Mouse (Mus musculus): ENCODE results near the gene Aqp1. TPM values are rescaled to one million over a fixed set of nuclear protein-coding genes. Genes with fewer than 3 reads are reported as not detected.

The Aqp1 gene
- polyA plus RNA-seq, 1 experiment: 310 TPM

- TF ChIP-seq POLR2A (IDR thresholded peaks at IDR 0.05; ENCODE audit: low read depth, low read length) (no peak), CTCF (IDR thresholded peaks at IDR 0.05; ENCODE audit: extremely low read depth, insufficient read length, insufficient replicate concordance, low read depth, low read length) (no peak)
- Histone ChIP-seq H3K36me3 (ENCODE audit: control insufficient read depth, insufficient read depth, low read length) (no peaks in the 10 kb centered on the region), H3K27ac (ENCODE audit: insufficient read depth, low read depth, low read length) (peak overlapping the region; percentile 66), H3K4me1 (ENCODE audit: control insufficient read depth, insufficient read depth, insufficient read length, low read length) (peaks cover 20% of the 10 kb centered on the region), H3K27me3 (ENCODE audit: control insufficient read depth, insufficient read depth, low read length) (no peaks in the 10 kb centered on the region), H3K4me3 (ENCODE audit: low read depth, low read length) (no peak overlapping the region)
- 30% methylated on average over 5 of the region's 5 CpGs for WGBS
Measured at GRCm38 (mm10) chr6:55356976-55357635, 20.9 kb downstream of the Aqp1 start.

GRCm38 (mm10) chr6:55357636-55358031, 21.4 kb downstream of the Aqp1 start:
- H3K27ac ChIP-seq (ENCODE audit: insufficient read depth, low read depth, low read length): peak overlapping the region; percentile 66
- H3K27me3 ChIP-seq (ENCODE audit: control insufficient read depth, insufficient read depth, low read length): no peaks in the 10 kb centered on the region
- H3K4me3 ChIP-seq (ENCODE audit: low read depth, low read length): no peak overlapping the region
- H3K4me1 ChIP-seq (ENCODE audit: control insufficient read depth, insufficient read depth, insufficient read length, low read length): peaks cover 20% of the 10 kb centered on the region
- TF ChIP-seq POLR2A (IDR thresholded peaks at IDR 0.05; ENCODE audit: low read depth, low read length) (no peak), CTCF (IDR thresholded peaks at IDR 0.05; ENCODE audit: extremely low read depth, insufficient read length, insufficient replicate concordance, low read depth, low read length) (no peak)
- 9% methylated on average over 6 of the region's 6 CpGs for WGBS
- H3K36me3 ChIP-seq (ENCODE audit: control insufficient read depth, insufficient read depth, low read length): no peaks in the 10 kb centered on the region

- Histone ChIP-seq H3K27me3 (ENCODE audit: control insufficient read depth, insufficient read depth, low read length) (no peaks in the 10 kb centered on the region), H3K4me3 (ENCODE audit: low read depth, low read length) (no peak overlapping the region), H3K27ac (ENCODE audit: insufficient read depth, low read depth, low read length) (no peak overlapping the region), H3K36me3 (ENCODE audit: control insufficient read depth, insufficient read depth, low read length) (no peaks in the 10 kb centered on the region), H3K4me1 (ENCODE audit: control insufficient read depth, insufficient read depth, insufficient read length, low read length) (peaks cover 20% of the 10 kb centered on the region)
- TF ChIP-seq CTCF (IDR thresholded peaks at IDR 0.05; ENCODE audit: extremely low read depth, insufficient read length, insufficient replicate concordance, low read depth, low read length) (peak; percentile 68; the same call in 1 of the 2 replicates), POLR2A (IDR thresholded peaks at IDR 0.05; ENCODE audit: low read depth, low read length) (no peak)
- 11% methylated on average over 2 of the region's 2 CpGs for WGBS
Measured at GRCm38 (mm10) chr6:55358731-55359143, 22.5 kb downstream of the Aqp1 start.

DNA sequence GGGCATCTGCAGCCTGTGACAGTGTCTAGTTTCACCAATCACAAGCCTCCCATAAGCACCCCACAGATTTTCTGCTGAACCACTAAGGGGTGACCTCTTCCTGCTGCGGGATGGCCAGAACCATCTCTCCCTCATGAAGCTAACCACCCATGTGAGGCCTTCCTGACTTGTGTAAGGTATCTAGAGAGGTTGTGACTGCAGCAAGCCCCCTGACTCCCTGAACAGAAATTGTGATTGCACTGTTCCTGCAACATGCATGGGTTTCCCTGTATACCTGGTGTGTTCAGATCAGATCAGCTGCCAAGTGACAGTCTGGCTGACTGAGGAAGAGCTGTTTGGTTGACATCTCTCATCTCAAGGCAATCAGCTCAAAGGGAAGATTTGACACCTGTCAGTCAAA, 26.4 kb downstream of the Aqp1 start:
- H3K4me1 ChIP-seq (ENCODE audit: control insufficient read depth, insufficient read depth, insufficient read length, low read length): peaks cover 4% of the 10 kb centered on the region; the same call in 1 of the 2 replicates
- H3K27ac ChIP-seq (ENCODE audit: insufficient read depth, low read depth, low read length): no peak overlapping the region
- no peak for TF ChIP-seq POLR2A (IDR thresholded peaks at IDR 0.05; ENCODE audit: low read depth, low read length)
- TF ChIP-seq CTCF (IDR thresholded peaks at IDR 0.05; ENCODE audit: extremely low read depth, insufficient read length, insufficient replicate concordance, low read depth, low read length): no peak
- 81% methylated on average over 1 of the region's 1 CpGs for WGBS
- no peaks in the 10 kb centered on the region for H3K27me3 ChIP-seq (ENCODE audit: control insufficient read depth, insufficient read depth, low read length)
- H3K36me3 ChIP-seq (ENCODE audit: control insufficient read depth, insufficient read depth, low read length): no peaks in the 10 kb centered on the region
- no peak overlapping the region for H3K4me3 ChIP-seq (ENCODE audit: low read depth, low read length)

- no peak for TF ChIP-seq CTCF (IDR thresholded peaks at IDR 0.05; ENCODE audit: extremely low read depth, insufficient read length, insufficient replicate concordance, low read depth, low read length)
- TF ChIP-seq POLR2A (IDR thresholded peaks at IDR 0.05; ENCODE audit: low read depth, low read length): no peak
Measured at GRCm38 (mm10) chr6:55367126-55367525, 30.9 kb downstream of the Aqp1 start.

GRCm38 (mm10) chr6:55370831-55371230, 34.6 kb downstream of the Aqp1 start:
- no peaks in the 10 kb centered on the region for H3K4me1 ChIP-seq (ENCODE audit: control insufficient read depth, insufficient read depth, insufficient read length, low read length)
- no peak overlapping the region for H3K27ac ChIP-seq (ENCODE audit: insufficient read depth, low read depth, low read length)
- 85% methylated on average over 6 of the region's 6 CpGs for WGBS
- no peak overlapping the region for H3K4me3 ChIP-seq (ENCODE audit: low read depth, low read length)
- no peaks in the 10 kb centered on the region for H3K36me3 ChIP-seq (ENCODE audit: control insufficient read depth, insufficient read depth, low read length)
- no peaks in the 10 kb centered on the region for H3K27me3 ChIP-seq (ENCODE audit: control insufficient read depth, insufficient read depth, low read length)
- TF ChIP-seq CTCF (IDR thresholded peaks at IDR 0.05; ENCODE audit: extremely low read depth, insufficient read length, insufficient replicate concordance, low read depth, low read length) (no peak), POLR2A (IDR thresholded peaks at IDR 0.05; ENCODE audit: low read depth, low read length) (no peak)

More at GRCm38 (mm10) chr6:55367126-55367525, 30.9 kb downstream of the Aqp1 start:
- Histone ChIP-seq H3K27me3 (ENCODE audit: control insufficient read depth, insufficient read depth, low read length) (no peaks in the 10 kb centered on the region), H3K36me3 (ENCODE audit: control insufficient read depth, insufficient read depth, low read length) (no peaks in the 10 kb centered on the region), H3K27ac (ENCODE audit: insufficient read depth, low read depth, low read length) (no peak overlapping the region), H3K4me1 (ENCODE audit: control insufficient read depth, insufficient read depth, insufficient read length, low read length) (no peaks in the 10 kb centered on the region), H3K4me3 (ENCODE audit: low read depth, low read length) (no peak overlapping the region)

DNA sequence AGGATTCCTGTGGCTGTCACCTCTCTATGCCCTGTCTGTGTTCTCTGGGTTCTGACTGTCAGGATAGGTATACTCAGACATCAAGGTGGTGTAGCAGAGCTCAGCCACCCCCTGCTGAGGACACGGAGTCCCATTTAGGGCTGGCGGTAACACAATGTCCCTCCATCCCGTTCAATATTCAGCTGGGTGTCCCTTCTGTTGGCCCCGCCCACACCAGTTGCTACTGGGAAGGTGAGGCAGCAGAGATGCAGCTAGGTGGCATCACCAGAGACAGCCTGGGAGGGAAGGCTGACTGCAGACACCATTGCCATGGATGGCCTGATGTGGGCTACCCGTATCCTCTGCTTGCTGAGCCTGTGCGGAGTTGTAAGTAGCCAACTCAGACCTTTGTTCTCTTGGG, 39.8 kb downstream of the Aqp1 start, which contains the start of gene Ghrhr:
TSS of gene Ghrhr (plus strand) at position 220 of the 400 bp plus-strand sequence.
- 74% methylated on average over 6 of the region's 6 CpGs for WGBS
- H3K4me3 ChIP-seq (ENCODE audit: low read depth, low read length): no peak within 1 kb of the TSS
- no peaks in the 10 kb centered on the region for H3K36me3 ChIP-seq (ENCODE audit: control insufficient read depth, insufficient read depth, low read length)
- H3K27ac ChIP-seq (ENCODE audit: insufficient read depth, low read depth, low read length): no peak within 1 kb of the TSS
- no peak for TF ChIP-seq CTCF (IDR thresholded peaks at IDR 0.05; ENCODE audit: extremely low read depth, insufficient read length, insufficient replicate concordance, low read depth, low read length)
- no peak for TF ChIP-seq POLR2A (IDR thresholded peaks at IDR 0.05; ENCODE audit: low read depth, low read length)
- H3K4me1 ChIP-seq (ENCODE audit: control insufficient read depth, insufficient read depth, insufficient read length, low read length): no peaks in the 10 kb centered on the region
- no peaks in the 10 kb centered on the region for H3K27me3 ChIP-seq (ENCODE audit: control insufficient read depth, insufficient read depth, low read length)
